Mouse (Mus musculus) brain, embryonic 14.5 days (tissue): ENCODE data around the gene Map3k10.

Source experiments
- CTCF ChIP-seq: fragments of 200-500 bp; IDR thresholded peaks from 2 replicates; pipeline ENCODE4 v1.5.1; 2012; ENCODE audit warnings: inconsistent platforms, mild to moderate bottlenecking, moderate library complexity, borderline replicate concordance; ENCODE audit not compliant: insufficient read depth, insufficient read length; ENCODE audit errors: extremely low read depth
- POLR2A ChIP-seq: fragments of 200-500 bp; IDR thresholded peaks from 2 replicates; pipeline ENCODE4 v1.6.1; 2012; ENCODE audit warnings: mild to moderate bottlenecking, inconsistent platforms, borderline replicate concordance; ENCODE audit not compliant: poor library complexity, insufficient read depth, insufficient read length, severe bottlenecking; ENCODE audit errors: extremely low read depth

GRCm38 (mm10) chr7:27608130-27608529 is 66.3 kb downstream of the Map3k10 start:
- no peak for TF ChIP-seq CTCF
- no peak for TF ChIP-seq POLR2A
